Mouse (Mus musculus): Measurements from ENCODE around the gene Gm10721.
A peak's percentile ranks its signal among the peaks of the same experiment; 100 is the strongest.
"Not testable (repeated sequence)": the region's sequence is repeated elsewhere in the genome, so short reads cannot be mapped to it uniquely, and the experiment has no call there.

Gene Gm10721

DNA sequence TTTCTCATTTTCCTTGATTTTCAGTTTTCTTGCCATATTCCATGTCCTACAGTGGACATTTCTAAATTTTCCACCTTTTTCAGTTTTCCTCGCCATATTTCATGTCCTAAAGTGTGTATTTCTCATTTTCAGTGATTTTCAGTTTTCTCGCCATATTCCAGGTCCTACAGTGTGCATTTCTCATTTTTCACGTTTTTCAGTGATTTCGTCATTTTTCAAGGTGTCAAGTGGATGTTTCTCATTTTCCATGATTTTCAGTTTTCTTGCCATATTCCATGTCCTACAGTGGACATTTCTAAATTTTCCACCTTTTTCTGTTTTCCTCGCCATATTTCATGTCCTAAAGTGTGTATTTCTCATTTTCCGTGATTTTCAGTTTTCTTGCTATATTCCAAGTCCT is 12.7 kb downstream of the Gm10721 start:
- not testable (repeated sequence) for DNase-seq (ENCODE audit: low spot score)

GRCm38 (mm10) chr9:3026136-3026535 is 13.2 kb downstream of the Gm10721 start:
- DNase-seq (ENCODE audit: low spot score): not testable (repeated sequence)

- not testable (repeated sequence) for DNase-seq (ENCODE audit: low spot score)
Observed at GRCm38 (mm10) chr9:3026741-3027140, 13.8 kb downstream of the Gm10721 start.

DNA sequence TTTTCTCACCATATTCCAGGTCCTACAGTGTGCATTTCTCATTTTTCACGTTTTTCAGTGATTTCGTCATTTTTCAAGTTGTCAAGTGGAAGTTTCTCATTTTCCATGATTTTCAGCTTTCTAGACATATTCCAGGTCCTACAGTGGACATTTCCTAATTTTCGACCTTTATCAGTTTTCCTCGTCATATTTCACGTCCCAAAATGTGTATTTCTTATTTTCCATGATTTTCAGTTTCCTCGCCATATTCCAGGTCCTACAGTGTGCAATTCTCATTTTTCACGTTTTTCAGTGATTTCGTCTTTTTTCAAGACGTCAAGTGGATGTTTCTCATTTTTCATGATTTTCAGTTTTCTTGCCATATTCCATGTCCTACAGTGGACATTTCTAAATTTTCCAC is 14.3 kb downstream of the Gm10721 start:
- DNase-seq (ENCODE audit: low spot score): peak; percentile 80

DNA sequence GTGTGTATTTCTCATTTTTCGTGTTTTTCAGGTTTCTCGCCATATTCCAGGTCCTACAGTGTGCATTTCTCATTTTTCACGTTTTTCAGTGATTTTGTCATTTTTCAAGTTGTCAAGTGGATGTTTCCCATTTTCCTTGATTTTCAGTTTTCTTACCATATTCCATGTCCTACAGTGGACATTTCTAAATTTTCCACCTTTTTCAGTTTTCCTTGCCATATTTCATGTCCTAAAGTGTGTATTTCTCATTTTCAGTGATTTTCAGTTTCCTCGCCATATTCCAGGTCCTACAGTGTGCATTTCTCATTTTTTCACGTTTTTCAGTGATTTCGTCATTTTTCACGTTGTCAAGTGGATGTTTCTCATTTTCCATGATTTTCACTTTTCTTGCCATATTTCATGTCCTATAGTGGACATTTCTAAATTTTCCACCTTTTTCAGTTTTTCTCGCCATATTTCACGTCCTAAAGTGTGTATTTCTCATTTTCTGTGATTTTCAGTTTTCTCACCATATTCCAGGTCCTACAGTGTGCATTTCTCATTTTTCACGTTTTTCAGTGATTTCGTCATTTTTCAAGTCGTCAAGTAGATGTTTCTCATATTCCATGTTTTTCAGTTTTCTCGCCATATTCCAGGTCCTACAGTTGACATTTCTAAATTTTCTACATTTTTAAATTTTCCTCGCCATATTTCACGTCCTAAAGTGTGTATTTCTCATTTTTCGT is 16.5 kb downstream of the Gm10721 start:
- DNase-seq (ENCODE audit: low spot score): not testable (repeated sequence)

DNA sequence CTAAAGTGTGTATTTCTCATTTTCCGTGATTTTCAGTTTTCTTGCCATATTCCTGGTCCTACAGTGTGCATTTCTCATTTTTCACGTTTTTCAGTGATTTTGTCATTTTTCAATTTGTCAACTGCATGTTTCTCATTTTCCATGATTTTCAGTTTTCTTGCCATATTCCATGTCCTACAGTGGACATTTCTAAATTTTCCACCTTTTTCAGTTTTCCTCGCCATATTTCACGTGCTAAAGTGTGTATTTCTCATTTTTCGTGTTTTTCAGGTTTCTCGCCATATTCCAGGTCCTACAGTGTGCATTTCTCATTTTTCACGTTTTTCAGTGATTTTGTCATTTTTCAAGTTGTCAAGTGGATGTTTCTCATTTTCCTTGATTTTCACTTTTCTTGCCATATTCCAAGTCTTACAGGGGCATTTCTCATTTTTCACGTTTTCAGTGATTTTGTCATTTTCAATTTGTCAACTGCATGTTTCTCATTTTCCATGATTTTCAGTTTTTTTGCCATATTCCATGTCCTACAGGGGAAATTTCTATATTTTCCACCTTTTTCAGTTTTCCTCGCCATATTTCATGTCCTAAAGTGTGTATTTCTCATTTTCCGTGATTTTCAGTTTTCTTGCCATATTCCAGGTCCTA is 17.9 kb downstream of the Gm10721 start:
- peak; percentile 98 for DNase-seq (ENCODE audit: low spot score)

GRCm38 (mm10) chr9:3034299-3034698 is 21.4 kb downstream of the Gm10721 start, which contains the start of gene Gm17535:
Gene Gm17535, plus strand, starts transcription at chr9:3034599.
- DNase-seq (ENCODE audit: low spot score): not testable (repeated sequence)

- not testable (repeated sequence) for DNase-seq (ENCODE audit: low spot score)
Observed at GRCm38 (mm10) chr9:3036577-3036976, 23.6 kb downstream of the Gm10721 start, which contains the start of gene Gm10715. Gene Gm10715, plus strand, starts transcription at chr9:3036877.

DNA sequence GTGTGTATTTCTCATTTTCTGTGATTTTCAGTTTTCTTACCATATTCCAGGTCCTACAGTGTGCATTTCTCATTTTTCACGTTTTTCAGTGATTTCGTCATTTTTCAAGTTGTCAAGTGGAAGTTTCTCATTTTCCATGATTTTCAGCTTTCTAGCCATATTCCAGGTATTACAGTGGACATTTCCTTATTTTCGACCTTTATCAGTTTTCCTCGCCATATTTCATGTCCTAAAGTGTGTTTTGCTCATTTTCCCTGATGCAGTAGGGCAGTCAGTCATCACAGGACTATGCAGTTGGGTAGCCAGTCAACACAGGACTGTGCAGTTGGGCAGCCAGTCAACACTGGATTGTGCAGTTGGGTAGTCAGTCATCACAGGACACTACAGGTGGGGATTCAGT is 25.2 kb downstream of the Gm10721 start:
- peak; percentile 28 for DNase-seq (ENCODE audit: low spot score)

All from adipocyte (in vitro differentiated cells).